Mouse (Mus musculus) forebrain, embryonic 16.5 days (tissue): Measurements from ENCODE around the gene Gpr83. TPM values are rescaled to one million over a fixed set of nuclear protein-coding genes. Genes with fewer than 3 reads are reported as not detected.
A peak's percentile ranks its signal among the peaks of the same experiment; 100 is the strongest.

Experiments used
- ATAC-seq: fragments of 200-750 bp; cut with Nextera tagmentation; 2 replicates; pipeline ENCODE4 v1.8.0; 2017; ENCODE audit warnings: mild to moderate bottlenecking, moderate library complexity
- H3K27ac ChIP-seq: fragments of 300-500 bp; sonication (generic); 2 replicates; pipeline ENCODE4 v1.5.1; 2014; ENCODE audit warnings: low read length, control low read depth
- H3K27me3 ChIP-seq: fragments of 300-500 bp; sonication (generic); replicated peaks from 2 replicates; pipeline ENCODE4 v1.6.1; 2014; ENCODE audit warnings: low read length; ENCODE audit not compliant: control insufficient read depth, insufficient read depth
- H3K36me3 ChIP-seq: fragments of 300-500 bp; sonication (generic); 2 replicates; pipeline ENCODE4 v1.6.1; 2014; ENCODE audit not compliant: control insufficient read depth, insufficient read depth
- H3K4me1 ChIP-seq: fragments of 300-500 bp; sonication (generic); replicated peaks from 2 replicates; pipeline ENCODE4 v1.6.1; 2014; ENCODE audit warnings: low read length; ENCODE audit not compliant: control insufficient read depth, insufficient read depth
- H3K4me2 ChIP-seq: fragments of 300-500 bp; sonication (generic); 2 replicates; pipeline ENCODE4 v1.6.1; 2014; ENCODE audit warnings: mild to moderate bottlenecking, low read length, control low read depth
- H3K4me3 ChIP-seq: fragments of 300-500 bp; sonication (generic); replicated peaks from 2 replicates; pipeline ENCODE4 v1.5.1; 2014; ENCODE audit warnings: mild to moderate bottlenecking, low read length, control low read depth
- H3K9ac ChIP-seq: fragments of 300-500 bp; sonication (generic); replicated peaks from 2 replicates; pipeline ENCODE4 v1.6.1; 2014; ENCODE audit warnings: low read depth, low read length, control low read depth
- H3K9me3 ChIP-seq: fragments of 300-500 bp; sonication (generic); 2 replicates; pipeline ENCODE4 v1.6.1; 2016; ENCODE audit warnings: low read length; ENCODE audit not compliant: control insufficient read depth
- WGBS: fragments of 180-500 bp; shearing (Covaris S2); extraction: QIAGEN DNeasy Blood & Tissue Kit; methylation state at CpG from one replicate; pipeline ENCODE4 v1.1.7; 2014; 5-methylcytosine and 5-hydroxymethylcytosine counted together
- polyA plus RNA-seq: library from polyadenylated mRNA; unstranded; fragments of >200 nt; fragmentation: Nextera tagmentation; extraction: Ambion mirVana; gene quantifications from 2 replicates; pipeline ENCODE4 v1.2.1, GENCODE M21; 2015

Gpr83 gene
- polyA plus RNA-seq, 1 experiment from 2014 or later, result 2.0 TPM

DNA sequence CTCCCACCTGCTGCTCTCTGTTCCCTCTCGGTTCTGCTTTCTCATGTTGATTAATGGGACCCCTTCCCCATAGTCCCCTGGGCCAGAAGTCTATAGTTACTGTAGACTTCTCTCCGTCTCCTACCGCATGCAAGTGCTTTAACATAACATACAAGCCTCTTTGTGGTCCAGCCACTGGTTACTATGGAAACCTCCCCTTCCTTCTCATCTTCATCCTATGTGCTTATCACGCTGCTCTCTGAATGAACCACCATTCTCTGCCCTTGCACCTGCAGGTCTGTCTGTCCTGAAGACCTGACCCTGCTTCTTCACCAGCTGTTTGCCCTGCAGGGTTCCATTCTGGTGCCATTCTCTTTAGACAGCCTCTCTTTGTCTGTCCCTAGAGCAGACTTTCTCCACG lies 50.0 kb downstream of the Gpr83 start:
- Histone ChIP-seq H3K4me3 (no peak overlapping the region), H3K4me2 (no peak overlapping the region), H3K36me3 (no peaks in the 10 kb centered on the region), H3K9me3 (no peaks in the 10 kb centered on the region), H3K4me1 (no peaks in the 10 kb centered on the region), H3K9ac (no peak overlapping the region), H3K27ac (no peak overlapping the region), H3K27me3 (no peaks in the 10 kb centered on the region)
- peak; percentile 54 for ATAC-seq
- 29% methylated on average over 5 of the region's 5 CpGs for WGBS

DNA sequence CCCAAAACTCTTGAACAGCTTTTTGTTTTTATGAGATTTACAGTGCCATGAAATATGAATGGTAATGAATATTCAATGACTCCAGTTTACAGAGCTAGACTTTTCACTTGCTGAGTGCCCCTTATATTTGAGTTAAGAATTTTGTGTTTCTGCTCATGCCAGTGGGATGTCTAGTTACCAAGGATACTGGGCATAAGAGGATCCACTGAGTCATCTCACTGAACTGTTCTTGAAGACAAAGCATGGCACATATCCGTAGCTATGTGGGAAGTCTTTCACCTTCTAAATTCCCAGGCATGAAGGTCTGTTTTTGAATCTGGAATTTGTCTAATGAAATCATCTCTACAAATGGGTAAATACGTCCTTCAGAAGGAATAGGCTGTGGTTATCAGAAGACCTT lies 52.0 kb downstream of the Gpr83 start:
- H3K27me3 ChIP-seq, result no peaks in the 10 kb centered on the region
- no peak overlapping the region for H3K9ac ChIP-seq
- H3K4me3 ChIP-seq, result no peak overlapping the region
- no peaks in the 10 kb centered on the region for H3K4me1 ChIP-seq
- ATAC-seq, result no peak
- H3K9me3 ChIP-seq, result no peaks in the 10 kb centered on the region
- 91% methylated on average over 2 of the region's 2 CpGs for WGBS
- no peaks in the 10 kb centered on the region for H3K36me3 ChIP-seq
- no peak overlapping the region for H3K27ac ChIP-seq
- no peak overlapping the region for H3K4me2 ChIP-seq

DNA sequence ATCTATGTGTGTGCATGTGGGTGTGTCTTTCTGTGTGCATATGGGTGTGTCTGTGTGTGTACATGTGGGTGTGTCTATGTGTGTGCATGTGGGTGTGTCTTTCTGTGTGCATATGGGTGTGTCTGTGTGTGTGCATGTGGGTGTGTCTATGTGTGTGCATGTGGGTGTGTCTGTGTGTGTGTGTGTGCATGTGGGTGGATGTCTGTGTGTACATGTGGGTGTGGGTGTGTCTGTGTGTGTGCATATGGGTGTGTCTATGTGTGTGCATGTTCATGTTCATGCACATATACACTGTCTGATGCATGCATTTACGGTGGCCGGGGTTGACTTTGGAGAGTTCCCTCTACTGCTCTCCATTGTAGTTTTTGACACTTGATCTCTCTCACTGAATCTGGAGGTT lies 57.7 kb downstream of the Gpr83 start:
- no peaks in the 10 kb centered on the region for H3K36me3 ChIP-seq
- no peak overlapping the region for H3K4me3 ChIP-seq
- ATAC-seq, result no peak
- no peak overlapping the region for H3K9ac ChIP-seq
- H3K4me1 ChIP-seq, result no peaks in the 10 kb centered on the region
- no peaks in the 10 kb centered on the region for H3K9me3 ChIP-seq
- H3K27ac ChIP-seq, result no peak overlapping the region
- H3K4me2 ChIP-seq, result no peak overlapping the region
- H3K27me3 ChIP-seq, result no peaks in the 10 kb centered on the region
- 92% methylated on average over 2 of the region's 2 CpGs for WGBS

DNA sequence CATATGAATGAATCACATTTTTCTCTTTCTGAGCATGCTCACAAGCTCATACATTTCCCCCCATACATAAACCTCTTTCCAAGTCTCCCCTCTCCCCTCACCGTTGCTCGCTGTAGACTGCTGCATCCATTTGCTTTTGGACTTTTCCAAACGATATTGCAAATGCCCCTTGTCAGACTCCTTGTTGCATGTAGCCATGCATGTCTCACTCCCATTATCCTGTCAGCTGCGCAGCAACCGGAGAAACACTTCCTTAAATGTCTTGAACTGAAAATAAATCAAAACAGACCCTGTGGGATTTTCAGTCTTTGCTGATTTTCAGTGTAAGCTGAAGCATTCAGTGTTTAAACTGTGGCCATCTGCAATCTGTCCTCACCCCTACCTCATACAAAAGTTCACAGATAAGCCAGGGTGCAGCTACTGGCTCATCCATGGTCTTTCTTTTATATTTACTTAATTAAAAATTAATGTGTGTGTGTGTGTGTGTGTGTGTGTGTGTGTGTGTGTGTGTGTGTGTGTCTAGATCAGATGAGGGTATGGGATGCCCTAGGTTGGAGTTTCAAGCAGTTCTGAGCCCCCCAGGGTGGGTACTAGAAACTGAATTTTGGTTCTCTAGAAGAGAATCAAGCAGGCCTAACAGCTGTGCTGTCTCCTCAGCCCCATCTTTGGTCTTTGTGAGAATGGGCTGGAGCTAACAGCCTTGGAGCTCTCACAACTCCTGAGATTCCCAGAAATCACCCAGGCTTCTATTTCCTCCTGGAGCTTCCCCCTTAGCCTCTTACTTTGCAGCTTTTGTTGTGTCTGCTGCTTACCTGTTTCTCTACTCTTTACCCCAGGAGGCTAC lies 59.0 kb downstream of the Gpr83 start:
- no peaks in the 10 kb centered on the region for H3K36me3 ChIP-seq
- no peak overlapping the region for H3K4me2 ChIP-seq
- no peak overlapping the region for H3K27ac ChIP-seq
- no peaks in the 10 kb centered on the region for H3K4me1 ChIP-seq
- no peaks in the 10 kb centered on the region for H3K9me3 ChIP-seq
- no peak overlapping the region for H3K4me3 ChIP-seq
- no peak overlapping the region for H3K9ac ChIP-seq
- H3K27me3 ChIP-seq, result no peaks in the 10 kb centered on the region
- WGBS, result 76% methylated on average over 5 of the region's 5 CpGs
- ATAC-seq, result no peak

Other genes starting within 250 kb of the Gpr83 start
- gene Amotl1, start 215.2 kb upstream of the Gpr83 start, polyA plus RNA-seq, result 9.9 and 10.4 TPM in 2 replicates
- gene Piwil4, start 119.5 kb upstream of the Gpr83 start, polyA plus RNA-seq, result 0.06 and 0.09 TPM in 2 replicates
- 0.36 and 1.1 TPM in 2 replicates for gene Fut4, start 107.8 kb upstream of the Gpr83 start, polyA plus RNA-seq
- 2.8 and 2.9 TPM in 2 replicates for gene 1700012B09Rik, start 89.2 kb upstream of the Gpr83 start, polyA plus RNA-seq
- 15.5 and 16.8 TPM in 2 replicates for gene Mre11a, start 75.6 kb upstream of the Gpr83 start, polyA plus RNA-seq
- gene Ankrd49, start 75.4 kb upstream of the Gpr83 start, polyA plus RNA-seq, result 43.7 and 48.1 TPM in 2 replicates
- not detected in 2 replicates for gene Izumo1r, start 43.7 kb downstream of the Gpr83 start, polyA plus RNA-seq
- gene Panx1, start 185.3 kb downstream of the Gpr83 start, polyA plus RNA-seq, result 136 and 138 TPM in 2 replicates